Mouse (Mus musculus) kidney, adult 8-10 months (tissue): ENCODE data around the gene Vsx1.

Source experiments
- DNase-seq, 2 experiments: peaks; one replicate each; pipeline ENCODE4 v3.0.0; 2022

Gene Vsx1

DNA sequence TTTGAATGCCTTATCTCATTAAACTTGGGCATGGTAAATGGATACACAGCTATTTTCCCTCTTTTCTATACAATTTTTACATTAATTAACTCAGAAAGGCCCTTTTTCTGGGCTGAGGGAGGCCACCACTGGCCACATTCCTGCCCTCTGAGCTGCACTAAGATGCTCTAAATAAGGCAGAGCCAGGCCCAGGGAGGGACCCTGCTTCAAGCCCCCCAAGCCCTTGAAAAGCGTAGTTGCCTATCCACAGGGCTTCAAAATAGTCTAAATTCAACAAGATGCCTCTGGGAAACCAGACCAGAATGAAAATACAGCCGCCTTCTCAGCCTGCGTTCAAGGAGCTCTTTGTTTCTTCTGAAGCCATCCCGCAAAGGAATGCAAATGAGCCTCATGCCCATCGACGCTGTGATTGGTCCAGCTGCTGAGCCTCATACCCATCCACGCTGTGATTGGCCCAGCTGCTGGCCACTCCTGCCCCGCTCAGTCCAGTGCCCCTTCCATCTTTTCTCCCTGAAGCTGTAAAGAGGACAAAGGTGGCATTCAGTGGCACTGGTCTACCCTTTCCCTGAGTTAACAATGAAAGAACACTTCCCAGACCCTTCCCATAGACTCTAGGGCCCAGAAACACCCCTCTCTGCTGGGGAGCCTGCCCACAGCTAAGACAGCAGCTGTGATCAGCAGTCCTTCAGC is 45.3 kb downstream of the Vsx1 start:
- no peak for DNase-seq

DNA sequence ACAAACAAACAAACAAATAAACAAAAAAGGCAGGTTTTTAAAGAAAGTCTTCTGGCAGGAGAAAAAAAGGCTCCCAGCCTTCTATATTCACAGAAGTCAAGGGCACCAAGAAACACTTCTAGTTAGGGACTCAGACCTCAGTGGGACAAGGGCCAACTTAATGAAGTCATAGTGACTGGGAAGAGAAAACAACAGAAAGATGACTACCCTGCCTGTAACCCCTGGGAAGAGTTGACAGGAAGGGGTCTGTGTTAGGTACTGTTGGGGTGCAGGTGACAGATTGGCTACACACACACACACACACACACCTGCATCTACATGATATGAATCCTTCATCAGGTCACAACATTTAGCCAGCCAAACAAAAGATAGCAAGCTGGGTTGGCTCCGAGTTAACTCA is 46.0 kb downstream of the Vsx1 start:
- DNase-seq, result no peak

DNA sequence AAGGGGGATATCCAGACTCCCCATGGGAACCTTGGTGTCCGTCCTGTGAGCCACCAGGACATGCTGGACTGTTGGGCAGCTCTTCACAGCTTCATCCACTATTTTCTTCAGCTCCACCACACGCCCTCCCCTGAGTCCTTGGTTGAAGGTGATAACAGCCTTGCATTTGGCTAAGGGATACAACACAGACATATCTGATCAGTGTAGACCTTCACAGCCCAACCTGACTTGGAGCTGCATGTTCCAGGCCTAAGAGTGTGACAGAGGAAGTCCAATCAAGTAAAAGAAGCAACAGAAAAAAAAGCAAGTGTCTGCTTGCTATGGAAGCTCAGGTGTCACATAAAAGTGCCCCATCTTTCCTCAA is 50.8 kb downstream of the Vsx1 start:
- DNase-seq, result no peak

DNA sequence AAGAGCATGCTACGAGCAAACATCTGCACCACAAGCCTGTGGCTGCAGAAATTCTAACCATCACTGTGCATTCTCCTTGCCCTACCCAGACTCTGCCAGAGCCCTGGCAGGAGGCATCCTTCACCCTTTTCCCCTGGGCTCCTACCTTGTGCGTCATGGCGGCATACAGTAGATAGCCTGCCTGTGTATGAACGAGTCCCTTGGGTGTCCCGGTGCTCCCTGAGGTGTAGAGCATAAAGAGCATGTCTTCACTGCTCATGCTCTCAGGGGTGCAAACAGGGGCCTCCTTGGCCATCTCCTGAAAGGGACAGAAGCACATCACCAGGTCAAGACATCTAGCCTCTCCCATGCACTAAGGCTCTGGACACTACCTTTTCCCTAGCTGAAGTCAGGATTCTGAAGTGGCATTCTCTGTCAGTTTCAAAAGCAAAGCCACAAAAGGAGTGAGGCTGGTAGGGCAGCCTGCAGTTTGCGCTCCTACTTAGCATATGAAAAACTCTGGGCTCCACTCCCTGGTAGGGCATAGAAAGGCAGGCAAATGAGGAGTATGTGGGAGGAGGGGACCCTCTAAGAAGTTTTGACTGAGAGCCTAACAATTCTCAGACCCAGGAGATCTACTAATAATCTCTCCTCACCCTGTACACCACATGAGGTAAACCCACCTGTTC is 51.3 kb downstream of the Vsx1 start:
- no peak for DNase-seq

DNA sequence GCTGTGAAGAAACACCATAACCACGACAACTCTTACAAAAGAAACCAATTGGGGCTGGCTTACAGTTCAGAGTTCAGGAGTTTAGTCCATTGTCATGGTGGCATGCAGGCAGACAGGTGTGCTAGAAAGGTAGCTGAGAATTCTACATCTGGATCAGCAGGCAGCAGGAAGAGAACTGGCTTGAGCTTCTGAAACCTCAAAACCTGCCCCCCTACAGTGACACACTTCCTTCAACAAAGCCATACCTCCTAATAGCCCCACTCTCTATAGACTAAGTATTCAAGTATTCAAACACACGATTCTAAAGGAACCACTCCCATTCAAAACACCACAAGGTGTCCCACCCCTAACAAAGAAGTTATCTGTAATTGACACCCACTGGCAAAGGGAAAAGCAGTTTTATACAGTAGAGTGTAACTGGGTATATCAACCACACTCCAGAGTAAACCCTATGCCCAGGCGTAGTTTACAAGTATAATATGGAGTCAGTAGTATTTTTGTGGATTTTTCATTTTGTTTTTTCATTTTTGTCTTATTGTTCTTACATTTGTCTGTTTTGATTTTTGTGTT is 53.2 kb downstream of the Vsx1 start:
- no peak for DNase-seq
